Mouse (Mus musculus): ENCODE results near the gene Zc3h18. TPM values are rescaled to one million over a fixed set of nuclear protein-coding genes. Genes with fewer than 3 reads are reported as not detected.
A peak's percentile ranks its signal among the peaks of the same experiment; 100 is the strongest.

Zc3h18 gene
- total and polyA plus RNA-seq, 3 experiments, result 30.2 to 122 (median 98.5) TPM

DNA sequence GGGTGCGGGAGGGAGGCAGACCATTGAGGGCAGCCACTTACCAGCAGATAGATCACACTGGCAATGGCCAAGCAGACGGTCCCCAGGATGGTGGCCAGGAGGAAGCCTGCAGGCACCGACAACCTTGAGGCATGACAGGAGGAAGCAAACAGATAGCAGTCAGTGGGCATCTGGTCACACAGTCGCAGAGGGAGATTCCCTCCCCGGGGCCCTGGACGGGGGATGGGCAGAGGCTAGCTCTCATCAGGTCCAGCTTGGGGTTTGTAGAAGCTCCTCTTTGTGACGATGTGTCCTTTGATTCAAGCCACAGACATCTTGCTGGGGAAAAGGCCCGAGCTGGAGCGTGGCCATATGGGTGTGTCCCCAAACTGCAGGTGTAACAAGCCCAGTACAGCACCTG, 49.7 kb downstream of the Zc3h18 start:
- no peak for TF ChIP-seq GATA1 (IDR thresholded peaks at IDR 0.05; ENCODE audit: low read depth, low read length)
- TF ChIP-seq MEF2A (IDR thresholded peaks at IDR 0.05; ENCODE audit: extremely low read depth, insufficient replicate concordance, low read depth, low read length, poor library complexity, severe bottlenecking), result no peak
- TF ChIP-seq NRF1 (IDR thresholded peaks at IDR 0.05; ENCODE audit: insufficient read depth, low read depth, low read length, poor library complexity, severe bottlenecking), result no peak
- TF ChIP-seq ELF1 (IDR thresholded peaks at IDR 0.05; ENCODE audit: low read depth, low read length), result no peak
- TF ChIP-seq CTCF (IDR thresholded peaks at IDR 0.05 in 2 of 3, conservative IDR thresholded peaks at IDR 0.05 in 1 of 3; ENCODE audit: control insufficient read depth in 1 of 3, insufficient read depth in 1 of 3, low read depth in 2 of 3, low read length in 3 of 3, poor library complexity in 1 of 3, severe bottlenecking in 1 of 3), result no peak
- TF ChIP-seq USF1 (IDR thresholded peaks at IDR 0.05; ENCODE audit: low read depth, low read length), result no peak
- TF ChIP-seq ZC3H11A (IDR thresholded peaks at IDR 0.05; ENCODE audit: low read depth, low read length), result no peak
- TF ChIP-seq MAX (IDR thresholded peaks at IDR 0.05; ENCODE audit: low read length), result no peak
- TF ChIP-seq NELFE (IDR thresholded peaks at IDR 0.05; ENCODE audit: low read depth, low read length), result no peak
- no peak for TF ChIP-seq TAL1 (IDR thresholded peaks at IDR 0.05; ENCODE audit: low read length)
- no peak for TF ChIP-seq MAFK (IDR thresholded peaks at IDR 0.05; ENCODE audit: borderline replicate concordance, low read depth, low read length)
- no peak for TF ChIP-seq SMC3 (IDR thresholded peaks at IDR 0.05; ENCODE audit: low read depth, low read length)
- no peak for TF ChIP-seq HCFC1 (IDR thresholded peaks at IDR 0.05; ENCODE audit: low read depth, low read length)
- TF ChIP-seq JUND (IDR thresholded peaks at IDR 0.05; ENCODE audit: low read depth, low read length), result no peak
- no peak for TF ChIP-seq EP300 (IDR thresholded peaks at IDR 0.05; ENCODE audit: low read depth in 1 of 2, low read length in 2 of 2)
- no peak for TF ChIP-seq TBP (IDR thresholded peaks at IDR 0.05; ENCODE audit: low read depth, low read length)
- TF ChIP-seq MAZ (IDR thresholded peaks at IDR 0.05; ENCODE audit: low read depth, low read length), result no peak
- no peak for TF ChIP-seq RAD21 (IDR thresholded peaks at IDR 0.05; ENCODE audit: low read depth, low read length)
- TF ChIP-seq UBTF (IDR thresholded peaks at IDR 0.05; ENCODE audit: borderline replicate concordance, insufficient read depth, low read depth, low read length), result no peak
- Histone ChIP-seq H3K4me3 (ENCODE audit: control insufficient read depth in 1 of 2, insufficient read depth in 1 of 2, low read depth in 2 of 2, low read length in 2 of 2) (no peak overlapping the region), H3K36me3 (ENCODE audit: control insufficient read depth in 1 of 2, insufficient read depth in 2 of 2, low read length in 2 of 2) (peaks cover 0 to 23% of the 10 kb centered on the region in 2 experiments; a peak in 2 of 4 replicates), H3K27me3 (ENCODE audit: control insufficient read depth in 1 of 2, insufficient read depth in 2 of 2, low read length in 2 of 2) (no peaks in the 10 kb centered on the region), H3K9me3 (replicated peaks; ENCODE audit: insufficient read depth, low read length) (no peaks in the 10 kb centered on the region), H3K4me1 (ENCODE audit: control insufficient read depth in 1 of 2, insufficient read depth in 2 of 2, low read length in 2 of 2) (peaks cover 7 to 30% of the 10 kb centered on the region in 2 experiments), H3K79me2 (ENCODE audit: control insufficient read depth, insufficient read depth, low read length, poor library complexity) (peaks cover 11% of the 10 kb centered on the region), H3K9ac (ENCODE audit: control insufficient read depth, low read depth, low read length, poor library complexity, severe bottlenecking) (no peak overlapping the region), H3K27ac (ENCODE audit: control insufficient read depth, low read depth, low read length) (no peak overlapping the region)
- no peak for DNase-seq (ENCODE audit: low read depth, low spot score)

DNA sequence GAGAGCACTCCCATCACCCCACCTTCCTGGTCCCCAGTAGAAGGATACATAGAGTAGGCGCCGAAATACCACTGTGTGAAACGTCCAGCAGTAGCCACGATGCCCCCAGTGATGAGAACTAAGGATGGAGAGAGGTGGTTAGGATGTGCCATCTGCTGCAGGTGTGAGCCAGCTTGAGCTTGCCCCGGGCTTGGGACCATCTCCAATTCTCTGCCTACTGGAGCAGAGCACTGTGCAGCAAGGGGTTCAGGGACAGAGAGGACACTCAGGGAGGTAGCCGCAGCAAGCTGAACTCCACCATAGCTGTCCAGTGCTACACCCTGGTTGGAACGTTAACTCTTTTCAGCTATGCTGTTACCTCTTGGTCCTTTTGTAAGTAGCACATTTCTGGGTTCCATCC, 51.2 kb downstream of the Zc3h18 start:
- no peak for DNase-seq (ENCODE audit: low read depth, low spot score)
- H3K27ac ChIP-seq (ENCODE audit: control insufficient read depth, low read depth, low read length), result peak overlapping the region; percentile 80
- peaks cover 25% of the 10 kb centered on the region for H3K79me2 ChIP-seq (ENCODE audit: control insufficient read depth, insufficient read depth, low read length, poor library complexity)
- H3K27me3 ChIP-seq (ENCODE audit: control insufficient read depth in 1 of 2, insufficient read depth in 2 of 2, low read length in 2 of 2), result no peaks in the 10 kb centered on the region
- peak overlapping the region; percentile 56 for H3K9ac ChIP-seq (ENCODE audit: control insufficient read depth, low read depth, low read length, poor library complexity, severe bottlenecking)
- H3K9me3 ChIP-seq (replicated peaks; ENCODE audit: insufficient read depth, low read length), result no peaks in the 10 kb centered on the region
- peaks cover 0 to 27% of the 10 kb centered on the region in 2 experiments; a peak in 2 of 4 replicates for H3K36me3 ChIP-seq (ENCODE audit: control insufficient read depth in 1 of 2, insufficient read depth in 2 of 2, low read length in 2 of 2)
- peaks cover 10 to 34% of the 10 kb centered on the region in 2 experiments for H3K4me1 ChIP-seq (ENCODE audit: control insufficient read depth in 1 of 2, insufficient read depth in 2 of 2, low read length in 2 of 2)
- no peak overlapping the region for H3K4me3 ChIP-seq (ENCODE audit: control insufficient read depth in 1 of 2, insufficient read depth in 1 of 2, low read depth in 2 of 2, low read length in 2 of 2)
- TF ChIP-seq ZMIZ1 (IDR thresholded peaks at IDR 0.05; ENCODE audit: low read depth, low read length) (no peak), CHD2 (IDR thresholded peaks at IDR 0.05; ENCODE audit: low read length) (no peak), TAL1 (IDR thresholded peaks at IDR 0.05; ENCODE audit: low read length) (no peak), ELF1 (IDR thresholded peaks at IDR 0.05; ENCODE audit: low read depth, low read length) (no peak), ZNF384 (IDR thresholded peaks at IDR 0.05; ENCODE audit: low read depth, low read length) (no peak), GABPA (IDR thresholded peaks at IDR 0.05; ENCODE audit: low read depth, low read length) (no peak), RAD21 (IDR thresholded peaks at IDR 0.05; ENCODE audit: low read depth, low read length) (no peak), HCFC1 (IDR thresholded peaks at IDR 0.05; ENCODE audit: low read depth, low read length) (no peak), POLR2AphosphoS5 (IDR thresholded peaks at IDR 0.05; ENCODE audit: borderline replicate concordance, low read depth, low read length) (no peak), ETS1 (IDR thresholded peaks at IDR 0.05; ENCODE audit: low read depth, low read length) (no peak), MEF2A (IDR thresholded peaks at IDR 0.05; ENCODE audit: extremely low read depth, insufficient replicate concordance, low read depth, low read length, poor library complexity, severe bottlenecking) (no peak), MXI1 (IDR thresholded peaks at IDR 0.05; ENCODE audit: low read depth, low read length) (no peak), RCOR1 (IDR thresholded peaks at IDR 0.05; ENCODE audit: low read depth, low read length) (no peak), EP300 (IDR thresholded peaks at IDR 0.05; ENCODE audit: low read depth in 1 of 2, low read length in 2 of 2) (no peak), SIN3A (IDR thresholded peaks at IDR 0.05; ENCODE audit: low read length) (no peak), TBP (IDR thresholded peaks at IDR 0.05; ENCODE audit: low read depth, low read length) (no peak)

All from MEL (cell line).